Comparison of ENCODE assay signal across 24 mouse cellular contexts in genomic region chr13:72184846-72185118, GRCm38 (mm10).
DNase-seq lines count a peak whose midpoint lies in the region; ATAC-seq and TF ChIP-seq lines count a peak whose summit lies in the region.
"Had no signal": no experiment of that assay in that cellular context is flagged by ENCODE, and none has a peak within 500 bp of the region (broad histone marks: within the 10 kb centered on the region; RNA-seq: fewer than 3 reads in every experiment).

No protein-coding gene starts in this region.

- peak; percentile 44 for DNase-seq in intestine, embryonic 14.5 days (ENCODE audit: low spot score)
- peak; percentile 5 for DNase-seq in embryonic facial prominence, embryonic 10.5 days (ENCODE audit: low spot score)
- DNase-seq in stomach, postnatal 0 days (ENCODE audit: low spot score): peak; percentile 5
- DNase-seq: adrenal gland, adult 2 months; adrenal gland, postnatal 36 days; B cell, adult 2 months; cerebellum, adult 18-20 months; gastrocnemius, adult 2 months; gastrocnemius, postnatal 36 days; heart, postnatal 14 days; kidney, adult 9 months; kidney, postnatal 10 days; lung, postnatal 36 days; right cerebral cortex, postnatal 14 days had no signal

- no peak overlapping the region for H3K9ac ChIP-seq in intestine, embryonic 14.5 days (ENCODE audit: low read length)
- no peak overlapping the region for H3K9ac ChIP-seq in intestine, postnatal 0 days (ENCODE audit: low read depth, low read length)
- no peak overlapping the region for H3K9ac ChIP-seq in embryonic facial prominence, embryonic 15.5 days
- no peak overlapping the region for H3K9ac ChIP-seq in stomach, postnatal 0 days (ENCODE audit: low read length)
- no peak overlapping the region for H3K9ac ChIP-seq in forebrain, embryonic 12.5 days
- H3K9ac ChIP-seq: hindbrain, embryonic 15.5 days; limb, embryonic 12.5 days; neural tube, embryonic 13.5 days had no signal

- no peak for TF ChIP-seq CTCF in intestine, postnatal 0 days (IDR thresholded peaks at IDR 0.05; ENCODE audit: low read depth)
- no peak for TF ChIP-seq CTCF in stomach, postnatal 0 days (IDR thresholded peaks at IDR 0.05; ENCODE audit: low read depth)

- H3K4me1 ChIP-seq in intestine, embryonic 14.5 days (replicated peaks; ENCODE audit: control insufficient read depth, insufficient read depth, low read length): no peaks in the 10 kb centered on the region
- no peaks in the 10 kb centered on the region for H3K4me1 ChIP-seq in intestine, postnatal 0 days (replicated peaks; ENCODE audit: control insufficient read depth, insufficient read depth, low read length)
- peaks cover 7% of the 10 kb centered on the region; the same call in 1 of the 2 replicates for H3K4me1 ChIP-seq in embryonic facial prominence, embryonic 10.5 days
- 0 out of 2 replicates have a peak, but pooled peaks cover 3% of the 10 kb centered on the region for H3K4me1 ChIP-seq in embryonic facial prominence, embryonic 15.5 days
- no peaks in the 10 kb centered on the region for H3K4me1 ChIP-seq in stomach, postnatal 0 days (replicated peaks; ENCODE audit: control insufficient read depth, insufficient read depth)
- no peaks in the 10 kb centered on the region for H3K4me1 ChIP-seq in forebrain, embryonic 12.5 days
- H3K4me1 ChIP-seq: forebrain, embryonic 10.5 days; hindbrain, embryonic 15.5 days; limb, embryonic 12.5 days; neural tube, embryonic 13.5 days had no signal

- H3K36me3 ChIP-seq in intestine, embryonic 14.5 days (ENCODE audit: control insufficient read depth, insufficient read depth, low read length): no peaks in the 10 kb centered on the region
- H3K36me3 ChIP-seq in intestine, postnatal 0 days (ENCODE audit: control insufficient read depth, insufficient read depth): no peaks in the 10 kb centered on the region
- H3K36me3 ChIP-seq in embryonic facial prominence, embryonic 10.5 days (replicated peaks): no peaks in the 10 kb centered on the region
- H3K36me3 ChIP-seq in embryonic facial prominence, embryonic 15.5 days: no peaks in the 10 kb centered on the region
- H3K36me3 ChIP-seq in stomach, postnatal 0 days (ENCODE audit: control insufficient read depth, insufficient read depth, low read length): no peaks in the 10 kb centered on the region
- H3K36me3 ChIP-seq in forebrain, embryonic 12.5 days (replicated peaks): no peaks in the 10 kb centered on the region
- H3K36me3 ChIP-seq: forebrain, embryonic 10.5 days; hindbrain, embryonic 15.5 days; limb, embryonic 12.5 days; neural tube, embryonic 13.5 days had no signal

- H3K4me3 ChIP-seq in intestine, embryonic 14.5 days (ENCODE audit: low read depth, low read length): no peak overlapping the region
- no peak overlapping the region for H3K4me3 ChIP-seq in intestine, postnatal 0 days (ENCODE audit: low read depth, low read length)
- no peak overlapping the region for H3K4me3 ChIP-seq in embryonic facial prominence, embryonic 10.5 days
- no peak overlapping the region for H3K4me3 ChIP-seq in embryonic facial prominence, embryonic 15.5 days (replicated peaks)
- no peak overlapping the region for H3K4me3 ChIP-seq in stomach, postnatal 0 days (ENCODE audit: low read depth, low read length)
- H3K4me3 ChIP-seq in forebrain, embryonic 12.5 days (replicated peaks): no peak overlapping the region
- H3K4me3 ChIP-seq: forebrain, embryonic 10.5 days; gastrocnemius, adult 2 months; hindbrain, embryonic 15.5 days; limb, embryonic 12.5 days; neural tube, embryonic 13.5 days had no signal

- no peak for ATAC-seq in intestine, embryonic 14.5 days (replicated peaks; ENCODE audit: low FRiP score, low TSS enrichment, low read depth)
- ATAC-seq in intestine, postnatal 0 days: no peak
- no peak for ATAC-seq in embryonic facial prominence, embryonic 15.5 days (ENCODE audit: insufficient number of reproducible peaks, low FRiP score, low TSS enrichment, low read depth)
- ATAC-seq in stomach, postnatal 0 days (ENCODE audit: low FRiP score, low TSS enrichment): no peak
- no peak for ATAC-seq in forebrain, embryonic 12.5 days (ENCODE audit: low FRiP score)
- ATAC-seq: activated CD4-positive, CD25-positive, alpha-beta regulatory T cell, adult 4 months; forebrain, embryonic 16.5 days; intestine, embryonic 16.5 days had no signal

- WGBS in intestine, embryonic 14.5 days: 83% methylated on average over 3 of the region's 3 CpGs
- WGBS in intestine, postnatal 0 days: 87% methylated on average over 3 of the region's 3 CpGs
- 84% methylated on average over 3 of the region's 3 CpGs for WGBS in embryonic facial prominence, embryonic 10.5 days
- 73% methylated on average over 3 of the region's 3 CpGs for WGBS in embryonic facial prominence, embryonic 15.5 days
- WGBS in stomach, postnatal 0 days: 77% methylated on average over 3 of the region's 3 CpGs
- WGBS in forebrain, embryonic 12.5 days: 83% methylated on average over 3 of the region's 3 CpGs

- H3K4me2 ChIP-seq in intestine, embryonic 14.5 days (ENCODE audit: low read length): no peak overlapping the region
- H3K4me2 ChIP-seq in intestine, postnatal 0 days (replicated peaks; ENCODE audit: low read depth): no peak overlapping the region
- no peak overlapping the region for H3K4me2 ChIP-seq in embryonic facial prominence, embryonic 15.5 days (replicated peaks)
- H3K4me2 ChIP-seq in stomach, postnatal 0 days (replicated peaks; ENCODE audit: low read depth): no peak overlapping the region
- H3K4me2 ChIP-seq in forebrain, embryonic 12.5 days: no peak overlapping the region
- H3K4me2 ChIP-seq: hindbrain, embryonic 15.5 days; limb, embryonic 12.5 days; neural tube, embryonic 13.5 days had no signal

- H3K9me3 ChIP-seq in intestine, embryonic 14.5 days (ENCODE audit: control insufficient read depth, low read length): no peaks in the 10 kb centered on the region
- H3K9me3 ChIP-seq in intestine, postnatal 0 days (ENCODE audit: control insufficient read depth): no peaks in the 10 kb centered on the region
- no peaks in the 10 kb centered on the region for H3K9me3 ChIP-seq in embryonic facial prominence, embryonic 10.5 days
- no peaks in the 10 kb centered on the region for H3K9me3 ChIP-seq in embryonic facial prominence, embryonic 15.5 days (replicated peaks)
- no peaks in the 10 kb centered on the region for H3K9me3 ChIP-seq in stomach, postnatal 0 days (ENCODE audit: control insufficient read depth, low read length)
- no peaks in the 10 kb centered on the region for H3K9me3 ChIP-seq in forebrain, embryonic 12.5 days
- H3K9me3 ChIP-seq: forebrain, embryonic 10.5 days; hindbrain, embryonic 15.5 days; limb, embryonic 12.5 days; neural tube, embryonic 13.5 days had no signal

- no peak for TF ChIP-seq EP300 in stomach, postnatal 0 days (optimal IDR thresholded peaks at IDR 0.05)

- no peak overlapping the region for H3K27ac ChIP-seq in intestine, embryonic 14.5 days (ENCODE audit: low read depth)
- no peak overlapping the region for H3K27ac ChIP-seq in intestine, postnatal 0 days (ENCODE audit: low read depth, low read length)
- H3K27ac ChIP-seq in embryonic facial prominence, embryonic 10.5 days (replicated peaks): no peak overlapping the region
- H3K27ac ChIP-seq in embryonic facial prominence, embryonic 15.5 days (replicated peaks): 0 out of 2 replicates have a peak overlapping the region, but pooled peaks have one; percentile 12
- no peak overlapping the region for H3K27ac ChIP-seq in stomach, postnatal 0 days (replicated peaks)
- H3K27ac ChIP-seq in forebrain, embryonic 12.5 days: no peak overlapping the region
- H3K27ac ChIP-seq: forebrain, embryonic 10.5 days; gastrocnemius, adult 2 months; hindbrain, embryonic 15.5 days; limb, embryonic 12.5 days; neural tube, embryonic 13.5 days had no signal

- no peaks in the 10 kb centered on the region for H3K27me3 ChIP-seq in intestine, embryonic 14.5 days (replicated peaks; ENCODE audit: control insufficient read depth, insufficient read depth, low read length)
- H3K27me3 ChIP-seq in intestine, postnatal 0 days (replicated peaks; ENCODE audit: control insufficient read depth, insufficient read depth, low read length): no peaks in the 10 kb centered on the region
- no peaks in the 10 kb centered on the region for H3K27me3 ChIP-seq in embryonic facial prominence, embryonic 10.5 days (replicated peaks; ENCODE audit: low read depth, poor library complexity, severe bottlenecking)
- no peaks in the 10 kb centered on the region for H3K27me3 ChIP-seq in embryonic facial prominence, embryonic 15.5 days
- no peaks in the 10 kb centered on the region for H3K27me3 ChIP-seq in stomach, postnatal 0 days (ENCODE audit: control insufficient read depth, insufficient read depth, low read length)
- peaks cover 6% of the 10 kb centered on the region; the same call in 1 of the 2 replicates for H3K27me3 ChIP-seq in forebrain, embryonic 12.5 days
- H3K27me3 ChIP-seq: hindbrain, embryonic 15.5 days; limb, embryonic 12.5 days; neural tube, embryonic 13.5 days had no signal
